Mouse (Mus musculus) testis, adult 2 months (tissue): ENCODE measurements around the gene Spata31d1d.
"Not testable (repeated sequence)": the region's sequence is repeated elsewhere in the genome, so short reads cannot be mapped to it uniquely, and the experiment has no call there.

Experiments used
- CTCF ChIP-seq: fragments of 200-500 bp; IDR thresholded peaks from 2 replicates; pipeline ENCODE4 v1.5.1; 2012; ENCODE audit warnings: low read depth, mild to moderate bottlenecking, inconsistent platforms, low read length, moderate library complexity; ENCODE audit not compliant: control insufficient read depth, insufficient read depth, insufficient replicate concordance
- POLR2A ChIP-seq: fragments of 200-500 bp; IDR thresholded peaks from 2 replicates; pipeline ENCODE4 v1.6.1; 2012; ENCODE audit warnings: low read depth, mild to moderate bottlenecking, inconsistent platforms, low read length, moderate library complexity; ENCODE audit not compliant: control insufficient read depth

DNA sequence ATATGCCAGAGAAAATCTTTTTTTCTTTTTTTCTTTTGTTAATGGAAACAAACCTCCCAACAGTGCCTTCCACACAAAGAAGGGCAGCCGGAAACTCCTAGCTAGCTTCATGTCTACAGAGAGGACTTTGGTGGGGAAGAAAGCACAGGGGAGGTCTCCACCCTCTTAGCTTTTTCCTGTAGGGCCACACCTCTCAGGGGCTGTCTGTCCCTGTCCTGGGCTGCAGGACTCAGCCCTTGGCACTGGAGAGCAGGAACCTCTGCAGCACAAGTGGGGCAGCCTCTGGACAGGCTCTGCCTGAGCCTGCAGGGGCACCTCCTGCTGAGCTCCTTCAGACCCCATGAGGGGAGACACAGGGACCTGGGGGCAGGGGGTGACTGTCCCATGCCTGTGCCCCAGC, 31.4 kb downstream of the Spata31d1d start:
- not testable (repeated sequence) for TF ChIP-seq POLR2A, CTCF
